Mouse (Mus musculus): ENCODE results near the gene Krt26.

Krt26 gene

DNA sequence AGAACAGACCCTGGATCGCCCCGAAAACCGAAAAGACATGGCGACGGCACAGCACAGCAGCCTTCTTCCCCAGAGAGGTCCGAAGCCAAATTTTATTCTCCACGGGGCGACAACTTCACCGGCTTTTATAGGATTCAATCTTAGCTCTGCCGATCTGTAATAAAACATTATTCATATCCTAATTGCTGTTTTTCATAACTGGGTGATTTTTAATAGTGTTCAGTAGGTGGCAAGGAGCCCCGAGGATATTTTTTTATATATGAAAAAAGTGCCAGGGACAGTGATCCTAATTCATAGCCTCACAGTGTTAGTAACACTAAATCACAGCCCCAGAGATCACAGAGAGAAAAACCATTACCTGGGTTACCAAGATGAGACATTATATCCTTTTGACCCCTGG is at the start of gene Krt26:
Gene Krt26, minus strand, starts transcription at position 101 of the 400 bp plus-strand sequence.
- DNase-seq: no peak

DNA sequence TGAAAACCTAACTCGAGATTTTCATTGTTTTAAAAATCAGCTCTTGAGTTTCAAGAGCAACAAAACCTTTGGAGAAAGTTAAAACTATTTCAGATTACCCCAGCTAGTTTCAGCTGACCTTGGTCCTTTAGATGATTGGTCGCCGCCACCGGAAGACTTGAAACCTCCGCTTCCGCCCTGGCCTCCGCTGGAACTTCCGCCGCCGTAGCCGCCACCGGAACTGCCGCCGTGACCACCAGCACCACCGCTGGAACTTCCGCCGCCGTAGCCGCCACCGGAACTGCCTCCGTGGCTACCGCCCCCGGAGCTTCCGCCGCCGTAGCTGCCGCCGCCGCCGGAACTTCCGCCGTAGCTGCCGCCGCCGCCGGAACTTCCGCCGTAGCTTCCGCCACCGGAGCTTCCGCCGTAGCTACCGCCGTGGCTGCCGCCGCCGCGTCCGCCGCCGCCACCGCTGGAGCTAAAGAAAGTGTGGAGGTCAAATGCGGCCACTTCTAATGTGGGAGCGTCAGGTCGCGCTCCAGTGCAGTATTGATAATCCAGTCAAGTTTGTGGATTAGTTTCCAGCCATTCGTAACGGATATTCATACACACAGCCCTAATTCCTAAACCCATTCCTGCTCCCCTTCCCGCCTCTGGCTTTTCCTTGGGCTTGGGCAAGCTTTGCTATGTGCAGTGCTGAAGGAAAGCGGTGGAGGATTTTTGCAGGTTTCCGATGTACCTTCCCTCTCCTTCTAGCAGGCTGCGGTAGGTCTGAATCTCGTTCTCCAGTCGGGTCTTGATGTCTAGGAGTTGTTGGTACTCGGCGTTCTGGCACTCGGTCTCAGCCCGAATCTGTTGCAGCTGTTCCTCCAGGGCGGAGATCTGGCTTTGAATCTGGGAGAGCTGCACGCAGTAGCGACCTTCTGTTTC is 48.3 kb upstream of the Krt26 start:
- peak; percentile 82 for DNase-seq

DNA sequence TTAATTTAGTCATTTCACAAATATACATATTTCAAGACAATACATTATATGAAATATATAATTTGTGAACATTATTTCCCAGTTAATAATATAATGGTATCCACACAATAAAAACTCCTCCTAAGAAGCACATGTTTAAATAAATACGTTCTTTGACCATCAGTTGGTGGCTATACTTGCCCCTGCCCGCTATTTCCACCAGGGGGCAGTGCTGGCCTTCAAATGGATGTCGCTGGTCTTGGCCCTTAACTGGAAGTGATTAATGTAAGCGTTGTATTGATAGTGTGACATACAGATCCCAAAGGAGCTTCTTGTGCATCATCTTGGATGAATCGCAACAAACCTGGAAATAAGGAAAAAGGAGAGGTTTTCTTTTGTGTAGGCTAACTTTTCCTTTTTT is 41.8 kb upstream of the Krt26 start:
- DNase-seq: peak; percentile 83

DNA sequence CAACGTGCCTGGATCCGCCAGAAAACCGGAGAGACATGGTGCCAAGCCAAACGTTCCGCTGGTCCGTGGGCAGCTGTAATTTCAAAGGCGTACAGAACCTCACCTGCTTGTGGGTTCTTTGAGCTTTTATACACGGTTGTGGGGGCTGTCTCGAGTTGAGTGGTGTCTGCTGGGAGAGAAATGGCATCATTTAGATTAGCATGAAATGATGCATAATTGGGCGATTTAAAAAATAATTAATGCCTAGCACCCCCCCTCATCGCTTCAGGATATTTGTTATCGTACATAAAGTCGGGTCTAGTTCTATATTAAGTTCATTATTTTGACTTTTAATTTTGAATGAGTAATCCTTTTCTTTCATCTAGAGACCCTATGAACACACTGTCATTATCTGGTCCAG is 37.0 kb upstream of the Krt26 start, which contains the start of gene Krt28:
Gene Krt28, minus strand, starts transcription at position 101 of the 400 bp plus-strand sequence.
- no peak for DNase-seq

DNA sequence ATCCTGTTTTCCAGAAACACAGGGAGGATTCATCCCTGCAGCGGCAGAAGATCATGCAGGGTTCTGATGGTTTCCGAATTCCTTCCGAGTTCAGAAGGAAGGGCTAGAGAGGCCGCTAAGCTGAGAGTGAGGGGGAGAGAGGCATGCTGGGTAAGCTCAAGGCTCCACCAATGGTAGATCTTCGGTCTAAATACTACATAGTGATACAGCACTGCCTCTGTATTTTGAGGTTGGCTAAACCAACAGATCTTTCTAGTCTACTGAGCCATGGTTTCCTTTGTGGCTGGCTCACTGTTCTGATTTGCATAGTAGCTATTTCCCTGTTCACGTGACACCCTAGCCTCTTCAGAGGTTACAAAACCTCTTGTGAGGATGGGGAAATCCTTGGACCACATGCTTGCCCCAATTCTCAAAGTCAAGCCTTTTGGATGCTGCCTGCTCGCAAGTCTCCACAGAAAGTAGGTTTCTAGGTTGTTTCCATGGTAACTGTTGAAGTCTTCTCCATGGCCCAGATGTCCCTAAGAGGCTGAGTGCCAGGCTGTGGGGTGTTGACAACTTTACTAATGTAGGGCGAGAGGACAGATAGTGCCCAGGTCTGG is 32.2 kb upstream of the Krt26 start:
- peak; percentile 23 for DNase-seq

DNA sequence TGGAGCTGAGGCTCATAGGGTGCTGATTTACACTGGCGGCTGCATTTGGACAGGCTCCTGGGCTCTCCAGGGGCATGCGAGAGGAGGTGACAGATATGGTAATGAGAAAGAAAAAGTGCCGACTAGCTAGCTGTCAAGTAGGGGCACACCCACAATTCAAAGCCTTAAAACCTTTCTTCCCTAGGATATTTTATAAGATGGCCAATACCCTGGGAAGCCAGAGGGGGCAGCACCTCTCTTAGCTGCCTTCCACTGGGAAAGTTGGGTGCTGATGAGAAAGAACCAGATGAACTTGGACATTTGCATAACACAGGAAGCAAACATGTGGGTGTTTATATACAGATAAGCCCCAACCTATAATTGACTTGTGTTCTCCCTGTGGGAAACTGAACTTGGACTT is 31.5 kb upstream of the Krt26 start:
- DNase-seq: peak; percentile 41

DNA sequence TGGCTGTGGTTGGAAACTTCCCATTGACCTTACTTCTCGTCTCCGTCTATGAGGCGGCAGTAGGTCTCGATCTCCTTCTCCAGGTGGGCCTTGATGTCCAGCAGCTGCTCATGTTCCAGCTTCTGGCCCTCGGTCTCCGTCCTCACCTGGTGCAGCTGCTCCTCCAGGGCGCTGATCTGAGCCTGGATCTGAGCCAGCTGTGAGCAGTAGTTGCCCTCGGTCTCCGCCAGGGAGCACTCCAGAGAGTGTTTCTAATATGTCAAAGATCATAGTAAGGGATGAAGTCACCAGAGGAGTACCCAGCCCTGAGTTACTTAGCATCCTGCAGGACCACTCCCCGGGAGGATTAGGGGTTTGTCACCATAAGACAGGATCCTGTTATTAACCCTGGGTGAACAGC is 29.0 kb upstream of the Krt26 start:
- peak; percentile 64 for DNase-seq

DNA sequence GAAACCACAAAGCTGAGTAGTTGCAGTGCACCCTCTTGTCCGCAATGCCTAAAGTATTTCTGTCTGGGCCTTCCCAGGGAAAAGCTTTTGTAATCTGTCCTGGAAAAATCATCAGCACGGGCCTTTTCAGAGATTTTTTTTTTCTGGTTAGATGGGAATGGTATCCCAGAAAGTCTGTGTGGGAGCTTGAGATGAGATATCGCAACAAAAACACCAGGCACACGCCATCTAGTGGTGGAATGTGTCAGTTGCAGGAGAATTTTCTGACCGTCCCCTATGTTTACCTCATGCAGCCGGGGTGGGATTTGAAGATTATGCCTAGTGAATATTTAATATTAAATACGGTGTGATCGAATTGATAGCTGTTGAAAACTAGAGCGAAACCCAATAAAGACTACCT is 26.6 kb upstream of the Krt26 start:
- DNase-seq: peak; percentile 24

DNA sequence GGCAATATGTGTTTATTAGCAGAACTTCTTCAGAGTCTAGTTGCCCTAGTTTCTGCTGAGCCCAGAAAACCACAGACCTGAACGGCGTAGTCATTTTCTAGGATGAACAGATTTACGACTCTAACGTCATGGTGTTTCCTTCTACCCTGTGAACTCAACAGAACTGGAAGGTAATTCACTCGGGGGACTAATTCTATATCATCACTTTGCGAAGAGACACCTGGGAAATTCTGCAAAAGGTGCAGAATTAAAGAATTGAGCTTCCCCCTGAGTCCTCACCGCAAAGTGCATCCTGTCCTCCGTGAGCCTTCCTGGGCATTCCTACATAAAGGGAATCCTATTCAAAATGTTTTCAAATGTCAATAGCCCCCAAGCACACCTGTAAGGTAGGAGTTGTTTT is 23.7 kb upstream of the Krt26 start:
- DNase-seq: no peak

DNA sequence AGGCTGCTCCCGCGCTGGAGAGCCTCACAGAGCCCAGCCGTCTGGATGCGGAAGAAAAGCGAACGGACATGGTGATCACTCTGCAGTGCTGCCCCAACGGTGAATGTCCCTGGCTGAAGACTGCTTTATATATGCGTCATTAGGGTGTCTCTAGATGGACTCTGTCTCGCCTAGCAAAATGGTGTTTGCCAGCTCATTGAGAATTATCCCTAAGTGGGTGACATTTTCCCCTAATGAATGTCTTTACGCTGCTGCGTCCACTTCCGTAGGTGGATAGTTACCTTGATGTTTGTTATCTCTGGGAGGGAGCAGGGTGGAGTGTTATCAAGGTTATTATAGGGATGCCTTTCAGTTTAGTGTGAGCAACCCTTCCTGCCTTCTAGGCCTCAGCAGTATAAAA is 13.2 kb upstream of the Krt26 start, which contains the start of gene Krt27:
Gene Krt27, minus strand, starts transcription at position 101 of the 400 bp plus-strand sequence.
- DNase-seq: no peak

DNA sequence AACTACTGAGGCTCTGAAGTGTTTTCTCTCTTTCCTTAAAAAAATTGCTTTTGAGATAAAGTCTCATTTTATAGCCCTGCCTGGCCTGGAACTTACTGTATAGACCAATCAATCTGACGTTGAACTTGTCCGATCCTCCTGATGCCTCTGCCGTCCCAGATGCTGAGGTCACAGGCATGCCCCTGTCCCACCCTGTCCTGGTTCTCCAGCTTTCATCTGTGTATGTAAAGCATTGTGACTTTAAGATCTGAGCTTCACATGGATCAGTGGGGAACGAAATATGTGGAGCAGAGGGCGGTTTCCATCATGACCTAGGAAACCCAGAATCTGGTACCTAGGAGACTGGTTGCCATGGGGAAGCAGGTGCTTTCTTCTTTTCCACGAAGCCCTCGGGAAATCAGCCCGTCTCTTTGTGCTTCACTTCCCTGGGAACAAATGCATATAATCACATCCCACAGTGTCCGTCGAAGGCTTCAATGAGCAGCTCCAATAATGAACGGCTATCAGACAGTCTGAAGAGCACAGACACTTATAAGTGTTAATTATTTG is 1.6 kb upstream of the Krt26 start:
- no peak for DNase-seq

DNA sequence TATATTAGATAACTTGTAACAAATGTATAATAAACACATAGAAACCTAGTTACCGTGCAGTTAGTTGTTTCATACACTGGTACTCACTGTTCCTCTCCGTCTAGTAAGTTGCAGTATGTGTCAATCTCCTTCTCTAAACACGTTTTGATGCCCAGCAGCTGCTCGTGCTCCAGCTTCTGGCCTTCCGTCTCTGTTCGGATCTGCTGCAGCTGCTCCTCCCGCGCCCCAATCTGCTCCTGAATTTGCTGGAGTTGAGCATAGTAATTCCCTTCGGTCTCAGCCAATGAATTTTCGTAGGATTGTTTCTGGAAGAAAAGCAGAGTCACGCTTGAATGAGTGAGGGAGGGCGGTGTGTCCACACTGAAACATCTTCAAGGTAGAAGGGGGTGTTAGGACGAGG is 4.3 kb downstream of the Krt26 start:
- DNase-seq: no peak

DNA sequence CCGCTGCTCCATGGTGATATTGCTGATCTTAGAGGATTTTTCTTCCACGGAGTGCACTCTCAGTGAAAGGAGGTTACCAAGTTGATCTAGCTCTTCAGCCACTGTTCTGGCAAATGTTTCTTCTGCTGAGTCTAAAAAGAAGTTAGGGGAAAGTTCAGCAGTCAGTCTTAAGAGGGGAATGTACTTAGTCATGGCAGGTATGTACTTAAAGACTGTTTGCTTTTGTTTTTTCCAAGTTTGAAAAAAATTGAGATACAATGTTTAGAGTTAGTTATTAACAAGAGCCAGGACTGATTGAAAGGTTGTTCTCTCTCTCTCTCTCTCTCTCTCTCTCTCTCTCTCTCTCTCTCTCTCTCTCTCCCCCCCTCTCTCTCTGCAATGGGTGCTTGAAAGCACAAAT is 8.1 kb downstream of the Krt26 start:
- no peak for DNase-seq

DNA sequence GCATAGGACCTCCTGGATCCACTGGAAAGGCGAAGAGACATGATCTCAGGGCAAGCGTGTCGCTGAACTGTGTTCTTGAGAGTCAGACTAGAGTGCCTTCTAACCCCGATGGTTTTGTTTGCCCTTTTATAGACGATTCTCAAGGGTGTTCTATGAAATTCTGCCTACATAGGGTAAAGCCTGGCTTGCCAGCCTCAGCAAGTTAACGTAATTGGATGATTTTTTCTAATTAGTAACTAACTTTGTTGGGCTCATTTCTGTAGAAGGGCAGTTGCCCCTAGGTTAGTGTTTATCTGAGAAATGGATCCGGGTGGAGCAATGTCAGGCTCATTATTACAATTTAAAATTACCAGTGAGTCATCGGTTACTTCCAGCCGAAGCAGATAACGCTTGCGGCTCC is 14.9 kb downstream of the Krt26 start, which contains the start of gene Krt25:
Gene Krt25, minus strand, starts transcription at position 101 of the 400 bp plus-strand sequence.
- no peak for DNase-seq

DNA sequence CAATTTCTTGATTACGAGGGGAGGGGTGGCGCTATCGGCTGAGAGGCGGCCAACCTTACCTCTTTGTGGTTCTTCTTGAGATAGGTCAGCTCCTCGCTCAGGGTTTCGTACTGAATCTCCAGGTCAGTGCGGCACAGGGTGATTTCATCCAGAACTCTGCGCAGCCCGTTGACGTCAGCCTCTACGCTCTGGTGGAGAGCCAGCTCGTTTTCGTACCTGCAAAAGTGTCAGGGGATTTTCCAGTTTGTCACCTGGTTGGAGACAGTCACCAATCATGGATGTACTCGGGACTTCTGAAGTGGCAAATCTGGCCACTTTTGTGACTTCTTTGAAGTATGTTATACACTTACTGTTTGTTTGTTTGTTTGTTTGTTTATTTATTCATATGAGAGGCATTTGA is 16.7 kb downstream of the Krt26 start:
- no peak for DNase-seq

DNA sequence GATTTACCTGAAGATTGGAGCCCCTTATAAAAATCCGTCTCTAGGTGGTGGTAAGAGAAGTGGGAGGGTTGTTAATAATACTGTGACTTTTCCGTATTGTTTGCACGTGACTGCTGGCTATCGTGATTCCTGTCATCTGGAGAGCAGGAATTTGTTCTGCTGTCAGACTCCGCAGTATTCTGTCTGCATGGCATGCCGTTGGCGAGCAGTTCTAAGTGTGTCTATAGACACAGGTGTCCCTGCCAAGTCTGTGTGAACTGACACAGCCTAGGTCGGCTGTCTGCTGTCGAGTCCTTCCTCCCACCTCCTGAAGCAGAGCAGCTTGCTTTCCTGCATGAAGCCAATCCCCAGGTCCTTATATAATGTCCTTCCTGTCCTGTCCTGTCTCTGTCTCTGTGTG is 18.6 kb downstream of the Krt26 start:
- DNase-seq: no peak

DNA sequence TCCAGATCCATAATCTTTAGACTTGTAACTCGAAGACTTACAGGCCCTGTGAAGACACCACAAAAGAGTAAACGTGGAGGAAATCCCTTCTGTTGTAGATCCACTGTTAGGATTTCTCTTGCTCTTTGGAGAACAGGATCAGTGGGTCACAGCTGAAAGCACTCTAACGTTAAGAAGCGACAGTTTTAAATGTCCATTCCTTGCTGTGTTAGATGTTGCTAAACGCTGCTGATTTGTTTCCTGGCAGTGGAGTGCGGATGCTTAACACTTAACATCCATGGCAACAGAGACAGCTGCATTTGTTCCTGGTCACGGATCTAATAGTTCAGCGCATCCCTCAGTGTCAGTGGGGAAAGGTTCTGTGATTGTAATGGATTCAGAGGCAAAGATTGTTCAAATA is 21.2 kb downstream of the Krt26 start:
- DNase-seq: no peak

DNA sequence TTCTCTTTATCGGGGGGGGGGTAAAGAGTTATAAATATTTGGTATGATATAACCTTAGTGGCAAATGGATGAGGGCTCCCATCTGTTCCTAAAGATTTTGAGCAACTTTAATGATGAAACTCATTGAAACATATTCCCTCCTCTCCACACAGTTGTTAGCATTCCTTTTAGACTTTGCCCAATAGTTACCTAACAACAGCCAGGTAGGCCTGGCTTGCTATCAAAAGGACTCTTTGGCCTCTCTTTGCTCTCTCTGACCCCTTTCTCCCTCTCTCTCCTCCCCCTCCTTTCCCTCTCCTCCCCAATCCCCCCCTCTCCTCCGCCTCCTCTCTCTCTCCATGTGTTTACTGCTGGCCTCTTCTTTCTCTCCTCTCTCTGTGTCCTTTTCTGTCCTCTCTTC is 23.2 kb downstream of the Krt26 start:
- no peak for DNase-seq

DNA sequence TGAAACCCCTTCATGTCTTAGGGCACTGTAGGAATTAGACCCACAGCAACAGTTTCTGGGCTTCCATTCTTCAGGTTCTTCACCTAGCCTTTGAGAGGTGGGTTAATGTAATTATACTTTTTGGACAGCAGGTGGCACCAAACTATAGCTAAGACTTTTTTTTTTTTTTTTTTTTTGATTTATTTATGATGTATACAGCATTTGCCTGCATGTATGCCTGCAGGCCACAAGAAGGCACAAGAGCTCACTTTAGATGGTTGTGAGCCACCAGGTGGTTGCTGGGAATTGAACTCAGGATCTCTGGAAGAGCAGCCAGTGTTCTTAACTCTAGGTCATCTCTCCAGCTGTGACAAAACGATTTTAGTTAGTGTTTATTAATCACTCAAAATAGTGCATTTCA is 26.9 kb downstream of the Krt26 start:
- no peak for DNase-seq

DNA sequence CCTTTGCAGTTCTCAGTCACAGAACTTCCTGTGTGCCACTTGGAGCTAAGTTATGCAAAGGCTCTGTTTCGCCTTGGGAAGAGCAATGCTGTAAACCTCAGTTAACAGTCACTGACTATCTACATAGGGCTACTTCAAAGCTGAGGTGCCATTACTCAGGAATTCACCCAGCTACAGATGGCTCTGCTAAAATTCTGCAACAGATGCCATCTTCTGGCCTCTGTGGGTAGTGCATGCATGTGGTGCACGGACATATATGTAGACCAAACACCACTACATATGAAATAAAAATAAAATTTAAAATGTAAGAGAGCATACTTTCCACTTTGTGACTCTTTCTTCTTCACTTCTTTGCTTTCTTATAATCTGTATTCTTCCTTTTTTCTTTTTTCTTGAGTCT is 30.2 kb downstream of the Krt26 start:
- peak; percentile 77 for DNase-seq

DNA sequence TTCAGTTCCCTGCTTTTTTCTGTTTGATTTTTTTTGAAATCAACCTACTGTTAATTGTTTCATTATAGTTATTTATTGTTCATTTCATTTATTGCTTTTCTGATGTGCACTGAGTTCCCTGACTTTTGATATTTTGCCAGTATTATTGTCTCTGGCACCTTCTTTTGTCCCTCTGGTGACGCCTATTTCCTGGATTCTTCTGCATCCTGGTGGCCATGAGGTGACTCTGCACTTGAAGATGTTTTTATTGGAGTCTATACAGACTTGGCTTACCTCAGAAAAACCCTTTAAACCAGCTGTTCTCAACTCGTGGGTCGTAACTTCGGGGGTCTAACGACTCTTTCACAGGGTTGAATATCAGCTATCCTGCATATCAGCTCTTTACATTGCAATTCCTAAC is 42.7 kb downstream of the Krt26 start:
- no peak for DNase-seq

DNA sequence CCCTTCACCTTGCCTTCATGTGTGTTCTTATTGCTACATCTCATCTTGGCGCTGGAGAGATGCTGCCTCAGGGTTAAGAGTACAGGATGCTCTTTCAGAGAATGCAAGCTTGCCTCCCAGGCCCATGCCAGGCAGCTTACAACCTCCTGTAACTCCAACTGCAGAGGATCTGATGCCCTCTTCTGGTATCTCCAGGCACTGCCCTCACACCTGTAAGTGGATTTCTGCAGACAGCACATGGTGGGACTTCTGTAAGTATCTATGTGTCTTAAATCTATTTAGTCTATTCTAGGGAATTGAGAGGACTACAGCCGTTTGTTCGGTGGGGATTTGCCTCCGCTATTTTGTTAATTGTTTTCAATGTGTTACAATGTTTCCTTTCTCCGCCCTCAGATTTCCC is 44.9 kb downstream of the Krt26 start:
- DNase-seq: peak; percentile 77

DNA sequence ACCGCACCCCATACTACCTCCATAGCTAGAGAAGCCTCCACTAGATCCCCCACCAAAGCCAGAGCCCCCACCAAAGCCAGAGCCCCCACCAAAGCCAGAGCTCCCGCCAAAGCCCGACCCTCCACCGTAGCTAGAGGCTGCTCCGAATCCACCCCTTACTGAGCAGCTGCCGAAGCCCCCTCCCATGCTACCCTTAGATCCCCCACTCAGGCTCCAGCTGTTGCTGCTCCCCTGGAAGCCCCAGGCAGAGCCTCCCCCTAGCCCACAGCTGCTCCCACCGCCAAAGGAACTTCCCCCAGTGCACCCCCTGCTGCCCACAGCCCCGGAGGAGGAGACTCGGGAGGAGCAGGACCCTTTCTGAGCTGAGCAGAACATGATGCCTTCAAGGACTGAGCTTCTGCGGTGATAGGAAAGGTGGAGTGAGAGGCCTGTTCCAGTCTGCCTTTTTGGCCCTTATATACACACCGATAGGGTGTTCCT is 52.9 kb downstream of the Krt26 start, which contains the start of gene Krt24:
Gene Krt24, minus strand, starts transcription at position 430 of the 480 bp plus-strand sequence.
- peak; percentile 13 for DNase-seq

DNA sequence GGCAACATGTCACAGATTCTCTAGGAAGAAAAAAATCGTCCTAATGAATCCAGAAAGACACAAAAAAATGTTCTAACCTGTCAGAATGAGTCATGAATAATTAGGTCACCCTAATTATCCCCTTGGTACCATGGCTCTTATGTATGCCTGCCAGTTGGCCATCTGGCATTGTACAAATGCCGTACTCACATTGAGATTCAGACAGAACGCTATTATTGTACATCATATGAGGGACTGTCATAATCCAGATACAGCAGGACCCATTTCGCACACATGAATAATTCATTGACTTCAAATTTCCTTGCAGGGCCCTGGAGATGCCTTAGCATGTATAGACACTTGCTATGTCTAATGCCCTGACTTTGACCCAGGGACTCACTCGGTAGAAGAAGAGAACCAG is 53.8 kb downstream of the Krt26 start:
- DNase-seq: no peak

All from thymus, postnatal 4 days (tissue).